In the genomic region with DNA sequence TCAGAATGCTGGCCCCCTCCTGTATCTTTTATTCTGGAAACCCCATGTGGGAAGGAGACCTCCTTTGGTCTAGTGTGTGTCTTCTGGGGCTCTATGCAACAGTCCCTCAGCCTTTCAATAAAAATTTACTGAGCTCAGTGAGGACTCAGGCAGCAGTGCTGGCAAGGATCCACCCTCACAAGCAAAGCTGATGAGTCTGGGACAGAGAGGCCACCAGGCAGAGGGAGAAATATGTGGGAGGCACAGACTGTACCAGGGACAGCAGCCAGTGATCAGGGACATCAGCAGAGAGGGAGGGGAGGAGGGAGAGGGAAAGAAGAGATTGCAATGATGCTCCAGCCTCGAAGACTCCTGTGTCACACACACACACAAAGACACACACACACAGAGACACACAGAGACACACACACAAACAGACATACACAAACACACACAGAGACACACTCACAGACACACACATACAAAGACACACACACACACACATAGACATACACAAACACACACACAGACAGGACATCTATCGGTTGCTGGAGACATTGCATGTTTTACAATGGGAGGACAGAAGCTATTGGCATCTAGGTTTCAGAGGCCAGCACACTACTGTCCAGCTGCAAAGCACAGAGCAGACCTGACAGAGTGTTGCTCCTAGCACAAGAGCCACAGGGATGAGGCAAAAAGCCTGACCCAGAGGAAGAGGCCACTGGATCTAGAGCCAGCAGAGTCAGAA, we compare ENCODE assay signal across 8 mouse cellular contexts. TPM values are rescaled to one million over a fixed set of nuclear protein-coding genes. Genes with fewer than 3 reads are reported as not detected.
DNase-seq lines count a peak whose midpoint lies in the region; ATAC-seq and TF ChIP-seq lines count a peak whose summit lies in the region.

No protein-coding gene starts in this region.

- H3K9ac ChIP-seq in lung, embryonic 15.5 days: no peak overlapping the region

- H3K27ac ChIP-seq in lung, embryonic 15.5 days: no peak overlapping the region

- no peak overlapping the region for H3K4me3 ChIP-seq in lung, embryonic 15.5 days
- no peak overlapping the region for H3K4me3 ChIP-seq in lung, adult 2 months (replicated peaks; ENCODE audit: extremely low read depth, low read depth, low read length)

- H3K4me1 ChIP-seq in lung, embryonic 15.5 days: 0 out of 2 replicates have a peak, but pooled peaks cover 5% of the 10 kb centered on the region
- H3K4me1 ChIP-seq in lung, adult 2 months (ENCODE audit: control insufficient read depth, insufficient read depth, low read length): no peaks in the 10 kb centered on the region

- H3K9me3 ChIP-seq in lung, embryonic 15.5 days: no peaks in the 10 kb centered on the region

- H3K36me3 ChIP-seq in lung, embryonic 15.5 days: no peaks in the 10 kb centered on the region

- no peak overlapping the region for H3K4me2 ChIP-seq in lung, embryonic 15.5 days

- peak; percentile 33; the same call in 1 of the 2 replicates for ATAC-seq in cerebellum, adult (ENCODE audit: insufficient number of reproducible peaks, low FRiP score, low TSS enrichment)
- ATAC-seq in lung, embryonic 15.5 days (ENCODE audit: borderline replicate concordance, extremely low read depth, low FRiP score, low TSS enrichment): peak; percentile 17; the same call in 1 of the 2 replicates

- no peak for TF ChIP-seq POLR2A in lung, adult 2 months (IDR thresholded peaks at IDR 0.05; ENCODE audit: borderline replicate concordance, extremely low read depth, low read depth, low read length)

- TF ChIP-seq CTCF in lung, adult 2 months (IDR thresholded peaks at IDR 0.05; ENCODE audit: insufficient read depth, low read length): no peak

- no peaks in the 10 kb centered on the region for H3K27me3 ChIP-seq in lung, embryonic 15.5 days

- no peak for DNase-seq in cerebellum, postnatal 36 days
- DNase-seq in lung, adult 2 months: no peak
- DNase-seq in layer of hippocampus, adult 9-11 months: peak; percentile 96
- peak; percentile 85 to 87 for DNase-seq in right cerebral cortex, postnatal 10 days (ENCODE audit: low spot score in 2 of 2)
- DNase-seq in retina, postnatal 1 day: no peak
- no peak for DNase-seq in thymus, adult 18-20 months

- 77% methylated on average over 2 of the region's 2 CpGs for WGBS in lung, embryonic 15.5 days
- WGBS in lung, adult 2 months: 63% methylated on average over 2 of the region's 2 CpGs

RNA-seq across cellular contexts. Expression of a gene that starts 27.6 kb away (rescaled TPM):
- polyA plus RNA-seq in lung, embryonic 15.5 days (2015; fragmentation: Nextera tagmentation; extraction: Ambion mirVana): 2.6 and 3.2 TPM in 2 replicates
- 3.4 and 6.1 TPM in 2 replicates for polyA plus RNA-seq in lung, adult 2 months (2012; rRNA removed)

Comparison
In these comparisons a context has a peak if more than half of its experiments do, and no peak if none do; other contexts are left out.
1. DNase-seq: peak in layer of hippocampus, adult 9-11 months (single experiment) and right cerebral cortex, postnatal 10 days (2 of 2); none in cerebellum, postnatal 36 days (0 of 2), lung, adult 2 months (single experiment), retina, postnatal 1 day (single experiment) and thymus, adult 18-20 months (0 of 2).